Mouse (Mus musculus) embryo, embryonic 9.5 days (tissue): Measurements from ENCODE around the gene Acoxl.

Experiments
- DNase-seq: peaks from one replicate; pipeline ENCODE4 v3.0.0-alpha.2; 2017; ENCODE audit errors: extremely low spot score

Gene Acoxl

DNA sequence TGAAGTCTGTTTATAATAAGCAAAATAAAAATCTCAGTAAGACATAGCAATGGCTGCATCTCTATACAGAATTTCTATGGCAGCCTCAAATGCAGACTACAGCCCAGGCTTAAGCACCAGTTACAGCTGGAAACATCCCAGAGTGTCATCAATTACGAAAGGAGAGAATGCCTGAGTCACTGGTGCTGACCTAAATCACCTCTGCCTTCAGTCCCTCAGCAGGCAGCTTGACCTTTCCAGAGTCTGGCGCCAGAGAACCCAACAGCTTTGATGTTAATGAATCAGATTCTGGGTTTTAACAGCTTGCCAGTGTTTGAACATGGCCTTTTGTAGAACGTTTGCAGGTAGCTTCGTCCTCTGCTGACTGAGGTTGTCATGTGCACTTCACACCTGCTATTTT, 193.4 kb downstream of the Acoxl start:
- DNase-seq: peak; percentile 53

DNA sequence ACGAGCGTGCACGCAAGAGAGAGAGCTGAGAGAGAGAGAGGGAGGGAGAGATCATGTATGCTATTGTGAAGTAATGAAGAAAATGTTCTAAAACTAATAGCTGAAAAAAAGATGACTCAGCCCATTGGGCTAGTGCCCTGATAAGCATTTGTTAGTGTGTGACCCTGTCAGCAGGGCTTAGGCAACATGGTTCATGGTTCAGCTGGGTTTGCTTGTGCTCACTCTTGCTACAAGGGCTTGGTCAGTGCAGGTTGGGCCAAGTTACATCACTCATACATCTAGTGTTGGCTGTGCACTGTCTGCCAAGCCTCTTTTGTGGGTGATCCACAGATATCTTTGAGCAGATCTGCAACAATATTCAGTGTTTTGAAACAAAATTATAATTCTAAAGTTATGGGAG, 194.8 kb downstream of the Acoxl start:
- DNase-seq: no peak

DNA sequence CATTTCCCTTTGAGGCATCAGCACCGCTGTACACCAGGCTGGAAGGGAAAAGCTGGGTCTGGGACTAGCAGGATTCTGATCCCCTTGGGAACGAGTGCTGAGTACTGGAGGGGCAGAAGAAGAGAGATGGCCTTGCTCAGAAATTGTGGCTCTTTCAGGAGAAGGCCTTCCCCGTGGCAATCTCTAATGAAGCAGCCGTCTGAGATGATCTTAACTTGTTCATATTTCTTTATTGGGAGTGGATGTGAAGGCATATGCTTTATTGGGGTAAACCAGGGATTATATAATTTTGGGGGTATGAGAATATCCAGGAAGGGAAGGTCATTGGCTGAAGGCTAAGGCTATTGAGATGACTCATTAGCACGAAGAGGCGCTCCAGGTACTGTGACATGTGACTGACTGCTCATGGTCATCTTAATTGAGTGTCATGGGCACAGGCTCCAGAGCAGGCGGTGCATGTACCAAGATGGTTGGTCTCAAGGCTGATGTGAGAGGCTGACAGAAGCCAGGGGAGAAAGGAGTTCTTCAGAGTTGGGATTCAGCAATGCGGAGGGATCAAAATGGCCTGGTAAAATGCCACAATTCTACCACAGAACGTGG, 195.5 kb downstream of the Acoxl start:
- DNase-seq: no peak

DNA sequence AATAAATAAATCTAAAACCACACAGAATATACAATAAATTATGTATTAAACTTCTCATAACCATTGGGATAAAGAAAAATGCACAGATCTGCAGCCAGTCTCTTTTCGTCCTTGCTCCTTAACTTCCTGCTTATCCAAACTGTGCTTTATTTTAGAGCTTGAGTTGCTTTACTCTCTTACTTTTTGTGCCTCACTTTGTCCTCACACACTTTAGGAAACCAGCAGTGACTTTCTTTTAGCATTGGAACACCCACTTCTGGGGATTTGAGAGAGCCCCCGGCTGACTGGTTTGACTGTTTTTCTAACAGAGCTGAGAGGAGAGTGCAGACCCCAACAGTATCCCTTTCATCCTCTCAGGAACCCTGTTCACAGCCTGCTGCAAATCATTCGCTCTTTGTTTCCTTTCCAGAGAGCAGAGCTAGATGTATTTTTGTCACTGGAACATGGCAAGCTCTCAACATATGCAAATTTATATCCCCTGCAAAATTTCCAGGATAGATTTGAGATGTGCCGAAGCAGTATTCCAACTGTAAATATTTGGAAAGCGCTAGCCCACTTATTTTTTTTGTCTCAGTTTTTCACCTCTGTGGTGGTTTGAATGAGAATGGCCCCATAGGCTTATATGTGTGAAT, 199.7 kb downstream of the Acoxl start:
- DNase-seq: no peak

DNA sequence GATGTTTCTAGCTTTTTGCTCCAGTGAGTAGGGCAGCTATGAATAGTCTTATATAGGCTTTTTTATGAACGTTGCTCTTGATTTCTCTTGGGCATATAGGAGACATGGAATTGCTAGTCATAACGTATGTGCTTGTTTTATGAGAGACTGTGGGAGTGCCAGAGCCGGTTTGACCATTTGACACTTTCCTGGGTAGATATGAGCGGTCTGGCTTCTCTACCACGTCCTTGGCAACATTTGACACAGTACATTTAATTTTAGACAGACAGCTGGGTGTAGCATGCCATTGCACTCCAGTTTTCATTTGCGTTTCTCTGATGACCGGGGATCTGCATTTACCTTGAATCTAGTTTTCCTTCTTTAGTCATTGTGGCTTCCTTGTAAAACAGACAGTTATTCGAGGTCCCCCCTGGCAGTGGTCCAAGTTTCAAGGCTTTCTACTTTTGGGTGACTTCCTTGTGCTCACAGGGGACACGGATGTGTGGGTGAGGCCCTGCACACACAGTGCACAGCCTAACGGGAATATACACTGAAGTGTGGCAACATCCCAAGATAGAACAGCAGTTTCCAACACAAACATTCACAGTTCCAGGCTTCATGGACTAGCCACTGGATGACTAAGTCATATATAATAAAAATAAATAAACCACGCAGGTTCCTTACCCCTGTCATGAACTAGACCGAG, 202.5 kb downstream of the Acoxl start:
- no peak for DNase-seq

DNA sequence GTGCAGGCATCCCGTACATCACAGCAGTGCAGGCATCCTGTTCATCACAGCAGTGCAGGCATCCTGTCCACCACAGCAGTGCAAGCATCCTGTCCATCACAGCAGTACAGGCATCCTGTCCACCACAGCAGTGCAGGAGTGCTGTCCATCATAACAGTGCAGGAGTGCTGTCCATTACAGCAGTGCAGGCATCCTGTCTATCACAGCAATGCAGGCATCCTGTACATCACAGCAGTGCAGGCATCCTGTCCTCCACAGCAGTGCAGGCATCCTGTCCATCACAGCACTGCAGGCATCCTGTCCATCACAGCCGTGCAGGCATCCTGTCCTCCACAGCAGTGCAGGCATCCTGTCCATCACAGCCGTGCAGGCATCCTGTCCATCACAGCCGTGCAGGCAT, 207.8 kb downstream of the Acoxl start:
- DNase-seq: no peak

DNA sequence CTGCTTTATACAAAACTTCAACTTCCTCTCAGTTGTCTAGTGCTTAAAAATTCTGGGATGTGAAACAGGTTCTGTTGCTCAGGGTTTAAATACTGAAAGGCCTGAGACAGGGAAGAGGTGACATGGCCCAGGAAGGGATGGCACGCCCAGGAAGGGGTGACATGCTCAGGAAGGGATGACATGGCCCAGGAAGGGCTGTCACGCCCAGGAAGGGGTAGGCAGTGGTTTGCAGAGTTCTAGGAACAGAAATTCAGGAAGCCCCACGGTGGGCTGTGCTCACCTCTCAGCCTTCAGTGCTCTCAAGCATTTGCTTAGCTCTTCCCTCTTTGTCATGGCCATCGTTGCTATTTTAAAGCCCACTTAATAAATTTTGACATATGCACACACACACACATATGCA, 216.2 kb downstream of the Acoxl start:
- DNase-seq: no peak

DNA sequence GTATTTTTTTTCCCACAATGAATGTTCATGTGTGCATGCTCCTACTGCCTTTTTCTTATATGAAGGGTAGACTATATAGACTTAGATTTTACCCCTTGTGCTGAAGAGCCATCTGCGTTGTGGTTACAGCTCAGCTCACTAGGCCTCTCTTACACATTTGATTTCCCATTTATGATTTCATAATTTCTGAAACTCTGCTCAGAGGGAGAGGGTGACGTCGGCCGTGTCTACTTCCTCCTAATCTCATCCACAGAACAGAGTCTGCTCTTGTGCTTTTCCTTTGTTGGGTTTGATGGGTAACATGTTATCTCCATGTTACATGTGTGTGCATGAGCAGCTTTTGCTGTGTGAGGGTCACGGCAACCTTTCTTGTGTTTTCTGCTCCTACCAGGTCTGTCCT, 219.2 kb downstream of the Acoxl start:
- no peak for DNase-seq

DNA sequence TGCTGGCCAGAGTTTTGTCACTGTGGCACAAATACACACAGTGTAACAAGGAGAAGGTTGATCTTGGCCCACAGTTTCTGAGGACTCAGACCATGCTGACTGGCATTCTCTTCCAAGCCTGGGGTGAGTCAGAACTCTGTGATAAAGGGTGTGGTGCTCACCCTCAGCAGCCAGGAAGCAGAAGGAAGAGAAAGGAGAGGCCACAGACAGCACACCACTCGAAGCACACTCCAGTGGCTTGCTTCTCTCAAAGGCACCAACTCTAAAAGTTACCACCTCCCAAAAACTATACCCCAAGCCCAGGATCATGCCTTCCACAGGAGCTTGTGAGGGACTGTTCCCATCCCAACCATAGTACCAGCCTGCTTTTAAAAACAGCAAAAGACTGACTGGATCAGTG, 220.0 kb downstream of the Acoxl start:
- no peak for DNase-seq

DNA sequence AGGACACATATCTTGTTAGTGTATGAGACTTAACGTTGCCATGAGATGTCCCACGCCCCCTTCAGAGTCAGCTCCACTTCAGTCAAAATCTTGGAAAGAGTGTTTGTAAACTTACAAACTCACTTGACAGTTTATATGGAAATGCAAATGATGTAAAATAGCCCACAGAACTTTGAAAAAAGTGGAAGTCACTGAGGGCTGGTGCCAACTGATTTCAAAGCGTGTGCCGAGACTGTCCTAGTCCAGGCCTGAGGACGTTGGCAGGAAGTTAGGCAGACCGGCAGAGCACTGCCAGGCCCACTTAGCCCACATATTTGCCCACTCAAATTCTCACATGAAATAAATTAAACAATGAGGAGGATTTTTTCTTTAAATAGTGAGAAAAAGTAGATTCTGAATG, 221.5 kb downstream of the Acoxl start:
- no peak for DNase-seq

DNA sequence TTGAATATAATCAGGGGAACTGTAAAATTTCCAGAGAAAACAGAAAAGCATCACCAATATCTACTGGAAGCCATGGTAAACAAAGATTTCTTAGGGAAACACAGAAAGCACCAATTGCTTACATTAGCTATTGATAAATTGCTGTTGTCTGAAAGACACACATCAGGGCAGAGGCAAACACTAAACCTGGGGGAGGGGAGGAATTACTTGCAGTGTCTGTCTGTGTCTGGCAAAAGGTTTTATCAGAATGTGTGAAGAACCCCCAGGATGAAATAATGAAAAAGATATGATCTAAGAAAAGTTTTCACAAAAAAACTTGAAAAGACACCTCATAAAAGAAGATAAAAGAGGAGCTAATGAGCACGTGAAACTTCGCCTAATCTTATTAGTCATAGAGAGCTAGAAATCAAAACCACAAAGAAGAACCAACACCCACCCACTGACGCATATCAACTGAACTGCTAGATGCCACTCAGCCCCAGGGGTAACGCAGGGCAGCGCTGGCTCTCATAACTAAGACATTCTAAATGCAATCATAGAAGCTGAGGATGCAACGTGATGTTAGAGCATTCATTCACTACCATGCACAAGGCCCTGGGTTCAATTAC, 222.1 kb downstream of the Acoxl start:
- DNase-seq: no peak

DNA sequence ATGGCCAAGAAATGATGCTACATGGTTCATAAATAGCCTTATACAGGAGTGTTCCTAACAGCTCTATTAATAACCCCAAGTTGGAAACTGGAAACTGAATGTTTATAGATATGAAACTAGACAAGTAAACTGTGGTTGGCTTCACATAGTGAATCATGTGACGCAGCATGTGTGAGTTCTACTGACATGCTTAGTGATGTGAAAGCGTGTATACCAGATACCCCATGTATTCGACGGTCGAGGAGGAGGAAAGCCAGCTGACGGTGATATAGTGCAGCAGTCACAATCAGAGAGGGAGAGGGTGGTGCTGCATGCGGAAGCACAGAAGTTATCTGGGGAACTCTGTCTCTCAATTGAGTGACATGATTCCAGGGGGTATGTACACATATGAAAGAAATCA, 222.8 kb downstream of the Acoxl start:
- no peak for DNase-seq

DNA sequence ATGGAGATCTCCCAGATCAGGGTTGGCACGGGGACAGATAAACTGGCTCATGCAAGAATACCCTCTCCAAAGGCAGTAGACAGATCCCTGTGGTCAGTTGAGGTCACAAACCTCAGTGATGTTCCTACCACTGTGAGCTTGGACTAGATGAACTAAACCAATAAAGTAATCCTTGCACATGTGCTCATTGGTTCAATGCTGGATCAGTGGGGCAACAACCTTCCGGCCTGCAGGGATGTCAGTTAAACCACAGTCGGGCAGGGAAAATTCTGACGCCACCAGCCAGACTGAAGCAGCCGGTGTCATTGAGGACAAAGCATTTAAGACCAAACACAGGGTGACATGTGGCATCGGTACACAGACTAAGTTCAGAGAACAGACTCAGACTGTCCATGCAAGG, 224.1 kb downstream of the Acoxl start:
- no peak for DNase-seq

DNA sequence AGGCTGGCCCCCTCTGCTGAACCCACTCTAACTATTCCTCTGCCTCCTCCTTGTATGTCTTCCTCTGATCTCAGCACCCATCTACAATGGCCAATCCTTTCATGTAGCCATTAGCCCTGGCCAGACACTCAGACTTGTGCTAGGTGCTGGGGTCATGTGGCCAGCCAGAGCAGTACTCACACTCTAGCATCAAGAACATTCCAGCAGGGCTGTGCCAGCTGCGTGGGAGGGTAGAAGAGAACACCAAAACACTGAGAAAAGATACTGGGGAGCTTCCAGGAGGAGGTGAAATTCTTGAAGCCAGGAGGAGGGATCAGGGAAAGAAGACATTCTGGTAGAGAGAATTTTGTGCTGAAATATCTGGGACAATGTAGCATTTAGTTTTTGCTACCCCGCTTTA, 226.3 kb downstream of the Acoxl start:
- DNase-seq: no peak

DNA sequence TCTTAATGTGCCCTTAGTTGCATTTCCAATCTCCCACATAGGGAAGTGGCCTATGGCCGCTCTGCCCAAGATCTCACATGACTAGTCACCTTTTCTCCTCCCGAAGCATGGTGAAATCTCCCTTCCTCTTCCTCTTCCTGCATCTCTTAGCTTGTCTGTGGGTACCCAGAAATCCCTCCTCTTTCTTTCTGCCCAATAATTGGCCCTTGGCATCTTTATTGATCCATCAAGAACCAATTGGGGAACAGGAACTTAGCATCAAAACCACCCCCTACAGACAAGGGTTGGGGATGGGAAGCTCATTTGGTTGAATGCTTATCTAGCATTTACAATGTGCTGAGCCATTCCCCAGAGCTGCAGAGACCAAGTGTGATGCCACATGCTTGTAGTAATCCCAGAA, 226.9 kb downstream of the Acoxl start:
- no peak for DNase-seq

DNA sequence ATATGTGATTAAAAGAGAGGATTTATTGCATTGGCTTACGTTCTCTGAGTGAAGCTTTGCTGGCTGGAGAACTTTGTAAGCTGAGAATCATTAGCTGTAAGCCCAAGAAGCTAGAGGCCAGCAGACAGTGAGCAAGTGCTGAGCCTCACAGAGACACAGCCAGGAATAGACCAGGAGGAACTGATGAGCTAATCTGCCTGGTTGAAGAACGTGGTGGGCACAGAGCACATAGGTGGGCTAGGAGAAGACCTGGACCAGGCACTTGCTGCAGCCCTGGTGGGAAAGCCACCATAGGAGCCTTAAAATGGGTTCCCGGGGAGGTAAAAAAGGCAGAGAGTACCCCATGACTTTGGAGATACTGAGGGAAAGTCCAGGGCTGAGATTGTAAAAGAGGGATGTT, 228.5 kb downstream of the Acoxl start:
- DNase-seq: no peak

DNA sequence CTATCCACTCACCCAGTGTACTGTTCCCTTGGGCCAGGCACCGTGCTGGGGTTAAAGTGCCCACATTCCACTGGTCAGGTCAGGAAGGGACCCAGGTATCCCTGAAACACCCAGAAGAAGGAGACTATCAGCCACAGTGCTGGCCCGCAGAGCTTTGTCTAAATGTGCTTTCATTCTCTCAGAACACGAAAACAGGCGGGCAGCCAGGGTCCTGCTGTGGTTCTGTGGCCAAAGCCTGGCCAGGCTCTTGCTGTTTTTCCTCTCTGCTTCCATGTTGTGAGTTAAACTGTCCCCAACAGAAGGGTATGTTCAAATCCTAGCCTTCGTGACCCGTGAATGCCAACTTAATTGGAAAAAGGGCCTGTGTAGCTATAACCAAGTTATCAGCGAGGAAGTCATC, 228.9 kb downstream of the Acoxl start:
- DNase-seq: no peak

DNA sequence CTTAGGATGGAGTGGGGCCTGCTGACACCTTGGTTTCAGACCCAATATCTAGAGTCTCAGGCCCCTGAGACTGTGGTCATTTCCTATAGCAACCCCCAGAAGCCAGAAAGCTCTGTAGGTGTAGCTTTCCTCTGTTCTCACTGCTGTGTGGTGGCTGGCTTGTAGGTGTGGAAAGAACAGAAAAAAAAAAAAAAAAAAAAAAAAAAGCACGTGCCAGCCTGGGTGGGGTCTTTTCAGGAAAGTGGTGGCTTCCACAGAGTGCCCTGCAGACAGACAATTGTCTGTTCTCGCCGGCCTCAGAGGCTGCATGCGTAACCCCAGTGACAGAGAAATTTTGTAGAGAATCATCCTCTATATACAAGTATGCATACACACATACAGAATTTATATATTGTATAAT, 229.5 kb downstream of the Acoxl start:
- no peak for DNase-seq

DNA sequence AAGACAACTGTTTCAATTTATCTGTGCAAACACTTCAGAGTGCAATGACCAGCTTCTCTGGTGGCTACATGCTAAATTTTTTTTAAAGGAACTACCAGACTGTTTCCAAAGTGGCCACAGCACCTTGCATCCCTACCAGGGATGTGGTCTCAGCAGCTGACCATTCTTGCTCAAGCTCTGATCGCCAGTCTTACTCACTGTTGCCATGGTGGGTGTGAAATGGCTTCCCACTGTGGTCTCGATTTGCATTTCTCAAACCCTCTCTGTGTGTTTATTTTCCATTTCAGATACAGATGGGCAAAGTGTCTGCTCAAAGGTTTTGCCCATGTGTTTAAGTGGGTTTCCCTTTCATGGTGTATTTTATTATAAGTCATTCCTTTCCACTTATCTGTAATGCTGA, 230.3 kb downstream of the Acoxl start:
- no peak for DNase-seq

DNA sequence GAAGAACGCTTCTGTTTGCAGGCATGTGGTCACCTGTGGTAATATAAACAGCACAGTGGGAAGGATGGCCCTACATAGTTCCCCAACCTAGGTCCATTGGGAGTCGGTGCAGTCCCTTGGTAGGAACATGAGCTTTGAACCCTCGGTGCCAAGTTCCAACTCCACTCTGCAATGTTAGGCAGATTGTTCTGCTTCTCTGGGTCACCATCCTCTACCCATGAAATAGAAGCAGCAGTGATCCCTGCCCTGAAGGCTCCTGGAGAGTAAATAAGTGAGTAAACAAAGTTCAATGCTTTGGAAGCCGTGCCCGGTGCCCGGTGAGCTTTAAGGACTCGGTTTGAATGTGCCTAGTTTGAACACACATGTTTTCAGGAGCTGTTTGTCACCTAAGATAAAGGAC, 233.1 kb downstream of the Acoxl start:
- no peak for DNase-seq

DNA sequence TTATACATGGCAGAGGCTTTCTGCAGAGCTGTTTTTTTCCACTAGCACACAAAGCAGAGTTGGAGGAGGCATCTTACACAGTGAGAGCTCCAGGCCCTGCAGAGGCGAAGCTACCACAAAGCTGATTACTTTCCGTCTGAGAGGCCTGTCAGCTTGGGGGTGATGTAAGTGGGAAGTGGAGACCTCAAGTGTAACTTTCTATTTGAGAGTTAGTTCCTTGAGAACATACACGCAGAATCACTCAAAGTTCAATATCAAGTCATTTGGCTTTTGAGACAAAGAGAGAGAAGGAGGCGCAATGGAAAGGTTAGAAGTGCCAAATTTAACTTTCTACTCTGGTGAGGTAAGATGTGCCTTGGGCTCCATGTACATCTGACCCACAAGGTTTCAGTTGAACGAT, 234.3 kb downstream of the Acoxl start:
- DNase-seq: no peak

DNA sequence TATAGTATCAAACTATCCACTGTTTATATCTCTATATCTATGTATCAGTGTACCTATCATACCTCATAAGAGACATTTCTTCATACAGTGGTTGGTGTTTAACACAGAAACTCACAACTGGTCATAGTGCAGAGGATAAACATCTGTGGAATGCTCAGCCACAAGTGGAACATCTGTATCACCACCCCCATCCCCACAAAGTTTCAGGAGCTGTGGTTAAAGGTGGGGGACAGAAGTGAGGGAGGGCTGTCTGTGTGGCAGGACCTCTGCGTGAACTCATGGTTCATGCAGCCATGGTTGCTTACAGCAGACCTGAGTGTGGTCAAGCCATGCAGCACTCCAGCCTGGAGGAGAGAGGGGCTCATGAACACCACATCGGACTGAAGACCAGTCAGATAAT, 234.9 kb downstream of the Acoxl start:
- no peak for DNase-seq

DNA sequence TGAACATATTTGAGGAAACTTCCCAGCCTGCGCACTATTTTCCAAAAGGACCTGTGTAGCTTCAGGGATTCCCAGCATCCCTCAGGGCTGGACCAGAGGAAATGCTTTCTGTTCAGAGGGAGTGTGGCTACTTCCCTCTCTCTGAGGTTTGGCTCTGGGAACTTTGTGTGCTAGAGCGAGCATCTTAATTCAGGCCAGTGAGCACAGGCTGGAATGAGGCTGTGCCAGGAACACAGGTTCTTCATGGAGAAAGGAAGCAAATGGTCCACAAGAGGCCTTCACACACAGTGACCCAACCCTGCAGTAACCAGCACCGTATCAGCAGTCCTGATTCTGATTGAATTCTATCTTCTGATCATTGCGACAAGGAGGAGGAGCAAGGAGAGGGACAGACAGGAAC, 238.3 kb downstream of the Acoxl start:
- no peak for DNase-seq
